Mouse (Mus musculus) forelimb bud, embryonic 11.5 days (tissue): ENCODE data around the gene Mea1.

Experiments
- DNase-seq: peaks from one replicate; pipeline ENCODE4 v3.0.0-alpha.2; 2012; ENCODE audit warnings: low read depth, low spot score

Gene Mea1

GRCm38 (mm10) chr17:46669911-46670310 lies 8.7 kb upstream of the Mea1 start:
- no peak for DNase-seq

GRCm38 (mm10) chr17:46673850-46674529 lies 4.6 kb upstream of the Mea1 start, which contains the start of gene Rrp36:
Gene Rrp36, minus strand, starts transcription at chr17:46674352.
- DNase-seq: peak; percentile 92

- no peak for DNase-seq
Observed at GRCm38 (mm10) chr17:46674530-46675283, 3.9 kb upstream of the Mea1 start.

DNA sequence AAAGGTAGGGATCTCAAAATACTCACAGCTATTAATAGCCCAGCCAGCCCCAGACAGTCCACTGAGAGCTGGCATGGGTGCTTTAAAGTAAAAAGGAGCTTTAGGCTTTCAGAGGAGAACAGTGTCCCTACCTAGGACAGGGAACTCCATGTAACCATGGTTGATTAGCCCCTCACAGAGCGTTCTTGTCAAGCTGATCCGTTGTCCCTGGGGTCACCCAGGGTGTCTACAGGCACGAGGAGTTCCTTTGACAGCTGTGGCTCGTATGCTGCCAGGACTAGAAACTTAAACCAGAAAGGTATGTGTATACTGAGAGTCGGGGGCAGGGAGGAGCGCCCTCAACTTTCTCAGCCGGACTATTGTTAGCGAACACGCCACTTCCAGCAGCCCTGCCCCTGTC lies 318 bp downstream of the Mea1 start:
- no peak for DNase-seq

DNA sequence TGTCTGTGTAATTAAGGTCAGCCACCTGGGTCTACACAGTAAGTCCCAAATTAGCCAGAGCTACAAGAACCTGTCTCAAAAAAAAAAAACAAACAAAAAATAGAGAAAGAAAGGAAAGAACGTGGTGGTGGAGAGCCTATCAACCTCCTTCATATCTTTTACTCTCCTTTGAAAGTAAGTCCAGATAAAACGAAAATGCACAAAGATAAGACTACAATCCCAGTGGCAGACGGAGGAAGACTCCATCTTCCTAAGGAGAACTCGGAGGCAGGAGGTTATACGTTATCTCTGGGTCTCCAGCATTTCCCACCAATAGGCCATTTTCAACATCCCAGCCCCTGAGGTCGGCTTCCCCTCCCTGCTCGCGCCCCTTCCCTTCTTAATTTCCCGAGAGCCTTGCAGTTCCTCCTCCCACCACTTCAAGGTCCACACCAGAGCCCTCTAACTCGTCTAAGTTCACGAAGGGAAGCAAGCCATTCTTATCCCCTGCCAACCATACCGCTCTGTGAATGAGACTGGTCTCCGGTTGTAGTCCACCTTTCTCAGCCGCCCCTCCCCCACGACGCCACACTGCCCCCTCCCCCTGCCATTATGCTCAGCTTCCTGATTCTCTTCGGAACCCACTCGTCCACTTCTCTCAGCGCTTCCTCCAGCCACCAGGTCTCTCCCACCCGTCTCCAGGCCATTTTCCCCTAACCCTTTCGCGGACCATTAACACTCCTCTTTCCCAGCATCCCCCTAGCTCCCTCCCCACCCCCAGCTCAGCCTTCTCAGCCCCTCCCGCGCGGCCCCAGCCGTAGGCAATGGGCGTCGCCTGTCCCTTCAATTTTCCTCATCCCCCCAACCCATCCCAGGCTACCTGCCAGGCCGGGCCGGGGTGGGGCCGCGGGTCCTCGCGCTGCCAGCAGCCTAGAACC lies 1.5 kb downstream of the Mea1 start:
- peak; percentile 54 for DNase-seq

DNA sequence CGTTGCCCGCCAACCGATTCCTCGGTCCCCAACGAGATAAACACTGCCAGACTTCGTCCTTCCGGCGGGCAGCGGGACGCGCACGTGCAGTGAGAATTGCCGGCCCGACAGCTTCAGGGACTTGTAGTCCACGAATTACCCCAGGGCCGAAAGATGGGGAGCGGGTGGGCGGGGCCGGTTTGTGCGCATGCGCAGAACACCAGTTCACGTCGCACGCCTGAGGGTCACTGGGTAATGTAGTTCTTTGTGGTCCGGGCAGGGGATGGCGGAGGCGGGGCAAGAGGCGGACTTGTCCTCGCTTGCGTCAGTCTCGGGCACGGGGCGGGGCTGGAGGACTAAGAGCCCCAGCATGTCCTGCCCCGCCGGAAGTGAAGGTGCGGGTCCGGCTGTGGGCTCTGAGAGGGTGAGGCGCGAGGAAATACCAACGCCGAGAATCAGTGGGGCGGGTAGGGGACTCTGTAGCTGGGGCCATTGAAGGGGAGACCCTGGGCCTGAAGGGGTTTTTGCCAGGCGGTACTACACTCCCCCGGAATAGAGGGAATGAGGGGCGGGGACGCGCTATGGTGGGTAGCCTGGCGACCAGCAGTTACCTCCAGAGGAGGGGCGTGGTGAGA lies 2.3 kb downstream of the Mea1 start, which contains the start of gene Klhdc3:
TSS of gene Klhdc3 (minus strand) at position 155 of the 614 bp plus-strand sequence.
- peak; percentile 98 for DNase-seq

- DNase-seq: no peak
Observed at GRCm38 (mm10) chr17:46681466-46682118, 3.0 kb downstream of the Mea1 start.

DNA sequence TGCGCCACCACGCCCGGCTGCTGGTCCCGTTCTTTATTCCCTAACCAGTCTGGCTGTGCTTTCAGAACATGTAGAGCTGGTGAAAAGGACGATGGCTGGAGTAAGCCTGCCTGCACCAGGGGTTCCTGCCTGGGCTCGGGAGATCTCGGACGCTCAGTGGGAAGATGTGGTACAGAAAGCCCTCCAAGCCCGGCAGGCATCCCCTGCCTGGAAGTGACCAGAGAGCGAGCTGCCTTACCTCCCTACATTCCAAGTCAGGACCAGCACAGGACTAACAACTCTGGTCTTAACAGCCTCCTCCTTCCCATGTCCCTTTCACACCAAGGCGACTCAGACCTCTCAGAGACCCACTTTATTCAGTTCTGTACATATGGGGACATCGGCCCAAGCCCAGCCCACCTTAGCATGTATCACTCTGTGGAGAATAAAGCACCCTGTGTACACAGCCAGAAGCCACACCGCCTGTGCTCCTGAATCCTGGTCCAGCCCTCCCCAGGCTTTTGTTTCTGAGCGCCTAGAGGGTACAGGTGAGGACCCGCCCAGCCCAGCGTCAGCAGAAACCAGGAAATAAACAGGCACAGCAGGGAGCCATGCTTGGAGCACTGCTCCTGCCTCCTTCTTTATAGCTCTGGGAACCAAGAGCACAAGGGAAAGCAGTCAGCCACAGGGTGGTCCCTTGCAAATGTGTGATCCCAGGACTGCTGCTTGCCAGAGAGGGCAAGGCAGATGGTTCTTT lies 4.2 kb downstream of the Mea1 start:
- no peak for DNase-seq

DNA sequence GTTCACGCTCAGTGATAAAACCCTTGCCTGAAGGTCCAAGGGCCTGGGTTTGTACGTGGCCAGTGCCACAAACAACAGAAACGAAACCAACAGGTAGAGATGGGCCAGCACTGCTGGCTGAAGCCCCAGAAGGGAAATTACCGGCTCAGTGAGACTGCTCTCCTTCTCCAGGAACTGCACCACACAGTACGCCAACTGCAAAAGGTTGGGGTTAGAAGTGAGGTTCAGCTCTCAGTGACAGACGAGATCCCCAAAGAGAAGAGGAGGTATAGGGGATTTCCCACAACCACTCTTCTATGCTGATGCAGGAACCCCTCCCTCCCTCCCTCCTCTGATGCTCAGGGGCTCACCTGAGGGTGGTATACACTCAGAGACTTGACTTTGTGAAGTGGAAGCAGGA lies 7.3 kb downstream of the Mea1 start:
- no peak for DNase-seq

GRCm38 (mm10) chr17:46690665-46691064 lies 12.1 kb downstream of the Mea1 start:
- no peak for DNase-seq

GRCm38 (mm10) chr17:46691390-46691789 lies 12.8 kb downstream of the Mea1 start:
- DNase-seq: no peak

GRCm38 (mm10) chr17:46694517-46695063 lies 16.0 kb downstream of the Mea1 start:
- DNase-seq: no peak

GRCm38 (mm10) chr17:46698515-46698914 lies 19.9 kb downstream of the Mea1 start:
- DNase-seq: no peak

GRCm38 (mm10) chr17:46699245-46699644 lies 20.7 kb downstream of the Mea1 start:
- no peak for DNase-seq

GRCm38 (mm10) chr17:46699912-46700311 lies 21.3 kb downstream of the Mea1 start:
- DNase-seq: no peak

- DNase-seq: no peak
Observed at GRCm38 (mm10) chr17:46701489-46701888, 22.9 kb downstream of the Mea1 start.

- DNase-seq: no peak
Observed at GRCm38 (mm10) chr17:46702100-46702499, 23.5 kb downstream of the Mea1 start.

DNA sequence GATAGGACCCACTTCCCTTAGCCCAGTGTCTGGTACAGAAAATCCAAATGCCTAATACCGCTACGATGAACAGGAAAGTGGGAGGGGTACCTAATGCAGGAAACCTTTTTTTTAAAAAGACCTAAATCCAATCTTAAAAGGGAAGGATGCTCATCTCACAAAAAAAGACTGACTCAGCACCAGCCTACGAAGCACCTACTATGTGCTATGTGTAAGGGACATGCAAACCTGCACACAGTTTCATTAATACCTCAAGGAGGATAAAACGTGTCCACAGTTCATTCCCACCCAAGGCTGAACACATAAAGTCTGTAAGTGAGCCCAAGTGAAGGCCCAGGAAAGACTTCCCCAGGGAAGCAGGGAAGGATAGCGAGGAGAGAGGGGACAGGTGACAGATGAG lies 23.9 kb downstream of the Mea1 start:
- DNase-seq: no peak

DNA sequence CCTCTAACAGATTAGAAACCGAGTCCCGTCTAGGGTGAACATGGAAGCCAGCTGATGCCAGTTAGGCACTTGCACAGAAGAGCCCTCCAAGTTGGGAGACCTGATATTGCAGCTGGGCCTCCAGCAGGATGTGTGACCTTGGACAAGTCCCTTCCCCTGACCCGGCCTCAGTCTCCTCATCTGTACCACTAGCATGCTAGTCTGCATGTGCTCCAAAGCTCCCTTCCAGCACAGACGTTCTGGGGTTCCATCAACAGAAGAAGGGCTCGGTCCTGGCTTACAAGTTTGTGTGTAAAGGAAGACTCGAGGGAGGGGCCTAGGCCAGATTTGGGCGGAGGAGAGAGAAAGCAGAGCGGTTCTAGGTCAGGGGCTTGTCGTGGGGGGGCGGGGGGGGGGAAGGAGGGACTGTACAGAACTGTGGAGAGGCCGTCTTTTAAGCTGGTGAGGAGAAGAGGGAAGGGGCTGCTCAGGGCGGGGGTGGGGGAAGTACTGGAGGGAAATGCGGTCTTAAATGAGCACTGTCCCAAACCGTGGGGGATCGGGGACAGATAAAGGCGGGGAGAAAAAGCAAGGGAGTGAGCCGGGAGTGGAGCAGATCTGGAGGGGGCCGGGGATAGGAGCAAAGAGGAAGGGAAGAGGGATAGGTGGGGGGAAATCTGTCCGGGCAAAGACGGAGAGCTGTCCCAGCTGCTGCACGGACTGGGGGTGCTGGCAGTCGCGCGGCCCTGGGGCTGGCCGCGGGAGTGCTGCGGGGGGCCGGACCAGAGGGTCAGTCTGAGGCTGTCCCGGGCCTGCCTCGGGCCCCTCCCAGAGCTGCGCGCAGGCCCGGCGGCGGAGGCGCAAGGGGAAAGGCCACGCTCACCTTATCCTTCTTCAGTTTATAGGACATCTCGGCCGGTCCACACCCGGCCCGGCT lies 25.6 kb downstream of the Mea1 start:
- DNase-seq: no peak
